Mouse (Mus musculus) forebrain, embryonic 15.5 days (tissue): ENCODE measurements at regions not wholly inside any gene's neighbourhood (a gene's known extent, or its start where the extent isn't known, plus 50 kb on each side); places are given as distances from the start of the nearest gene placed in this dataset.
A peak's percentile ranks its signal among the peaks of the same experiment; 100 is the strongest.

Source experiments
- ATAC-seq: fragments of 200-750 bp; cut with Nextera tagmentation; replicated peaks from 2 replicates; pipeline ENCODE4 v1.8.0; 2017; ENCODE audit warnings: mild to moderate bottlenecking, moderate TSS enrichment, moderate library complexity
- H3K27ac ChIP-seq: fragments of 300-500 bp; sonication (generic); replicated peaks from 2 replicates; pipeline ENCODE4 v1.5.1; 2015; ENCODE audit warnings: mild to moderate bottlenecking, inconsistent platforms
- H3K27me3 ChIP-seq: fragments of 300-500 bp; sonication (generic); 2 replicates; pipeline ENCODE4 v1.6.1; 2015; ENCODE audit warnings: inconsistent platforms
- H3K36me3 ChIP-seq: fragments of 300-500 bp; sonication (generic); 2 replicates; pipeline ENCODE4 v1.6.1; 2015; ENCODE audit warnings: mild to moderate bottlenecking, inconsistent platforms
- H3K4me1 ChIP-seq: fragments of 300-500 bp; sonication (generic); 2 replicates; pipeline ENCODE4 v1.6.1; 2015; ENCODE audit warnings: inconsistent platforms
- H3K4me2 ChIP-seq: fragments of 300-500 bp; sonication (generic); replicated peaks from 2 replicates; pipeline ENCODE4 v1.6.1; 2015; ENCODE audit warnings: mild to moderate bottlenecking, inconsistent platforms
- H3K4me3 ChIP-seq: fragments of 300-500 bp; sonication (generic); 2 replicates; pipeline ENCODE4 v1.5.1; 2015; ENCODE audit warnings: mild to moderate bottlenecking, inconsistent platforms
- H3K9ac ChIP-seq: fragments of 300-500 bp; sonication (generic); replicated peaks from 2 replicates; pipeline ENCODE4 v1.6.1; 2015; ENCODE audit warnings: mild to moderate bottlenecking, inconsistent platforms
- H3K9me3 ChIP-seq: fragments of 300-500 bp; sonication (generic); 2 replicates; pipeline ENCODE4 v1.6.1; 2016; ENCODE audit warnings: inconsistent platforms
- WGBS: fragments of 180-500 bp; shearing (Covaris S2); methylation state at CpG from one replicate; pipeline ENCODE4 v1.1.7; 2015; ENCODE audit warnings: mixed read lengths; 5-methylcytosine and 5-hydroxymethylcytosine counted together

DNA sequence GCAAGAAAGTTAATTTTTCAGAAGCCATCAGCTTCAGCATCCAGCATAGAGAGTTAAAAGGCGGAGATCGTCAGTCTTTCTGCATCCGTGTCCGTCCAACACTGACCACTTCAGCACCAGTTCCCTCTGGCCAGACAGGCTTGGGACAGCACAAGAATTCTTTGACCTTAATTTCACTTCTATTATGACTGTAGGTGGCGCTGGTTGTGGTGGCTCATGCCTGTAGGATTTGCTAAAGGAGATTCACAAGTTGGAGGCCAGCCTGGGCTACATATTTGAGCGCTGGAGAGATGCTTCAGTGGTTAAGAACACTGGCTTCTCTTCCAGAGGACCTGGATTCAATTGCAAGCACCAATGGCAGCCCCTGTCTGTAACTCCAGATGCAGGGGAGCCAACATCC is 66.0 kb downstream of the Amer2 start:
- WGBS: 58% methylated on average over 6 of the region's 6 CpGs
- no peak for ATAC-seq
- H3K4me1 ChIP-seq: peaks cover 7% of the 10 kb centered on the region; the same call in 1 of the 2 replicates
- no peak overlapping the region for H3K4me2 ChIP-seq
- H3K36me3 ChIP-seq: no peaks in the 10 kb centered on the region
- H3K9me3 ChIP-seq: no peaks in the 10 kb centered on the region
- no peak overlapping the region for H3K9ac ChIP-seq
- no peaks in the 10 kb centered on the region for H3K27me3 ChIP-seq
- no peak overlapping the region for H3K27ac ChIP-seq
- no peak overlapping the region for H3K4me3 ChIP-seq

DNA sequence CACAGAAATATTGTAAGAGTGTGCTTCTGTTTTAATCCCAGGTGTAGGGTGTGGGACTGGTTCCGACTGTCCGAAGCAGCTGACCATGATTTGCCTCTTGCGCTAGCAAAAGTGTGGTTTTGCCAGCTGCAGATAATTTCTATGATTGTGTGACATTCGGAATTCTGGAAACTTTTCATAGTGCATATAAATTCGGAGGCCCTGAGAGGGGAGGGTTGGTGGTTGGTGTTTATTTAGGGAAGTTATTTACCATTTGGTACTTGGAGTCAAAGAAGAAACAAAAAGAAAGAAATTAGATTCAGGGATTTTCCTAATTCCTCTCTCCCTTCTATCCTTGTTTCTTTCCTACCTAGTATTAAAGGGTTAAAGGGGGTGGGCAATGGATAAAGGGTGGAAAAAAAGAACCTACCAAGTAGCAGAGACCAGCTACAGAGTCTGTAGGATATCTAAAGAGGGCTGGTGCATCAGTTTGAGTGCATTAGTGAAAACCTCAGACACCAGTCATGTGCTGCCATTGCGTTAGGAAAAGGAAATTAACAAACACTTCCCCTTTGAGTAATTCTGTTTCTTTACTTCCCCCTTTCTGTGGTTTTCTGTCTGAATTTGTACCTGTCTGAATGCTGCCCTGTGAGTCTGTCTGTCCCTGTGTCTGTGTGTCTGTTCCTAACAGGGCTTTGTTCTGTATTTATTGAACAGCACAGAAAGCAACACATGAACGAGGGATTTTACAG is 70.9 kb downstream of the Amer2 start:
- 67% methylated on average over 7 of the region's 7 CpGs for WGBS

DNA sequence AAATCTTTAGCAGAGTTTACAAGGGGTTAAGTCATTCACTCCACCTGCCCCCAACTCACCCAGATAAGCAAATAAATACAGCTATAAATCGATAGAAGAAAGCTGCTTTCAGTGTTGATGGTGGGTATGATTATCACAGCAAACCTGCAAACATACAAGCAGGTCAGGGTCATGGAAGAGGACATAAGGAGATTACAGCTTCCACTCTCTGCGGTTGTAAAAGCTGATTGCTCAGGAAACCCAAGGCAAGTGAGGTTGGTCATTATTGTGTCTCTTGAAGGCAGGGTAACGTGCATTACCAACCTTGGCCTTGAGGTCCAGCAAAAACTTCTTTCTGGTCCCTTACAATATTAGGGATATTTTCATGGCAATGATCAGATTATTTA is 71.5 kb downstream of the Amer2 start:
- no peaks in the 10 kb centered on the region for H3K9me3 ChIP-seq
- no peak overlapping the region for H3K4me2 ChIP-seq
- H3K4me1 ChIP-seq: peaks cover 7% of the 10 kb centered on the region; the same call in 1 of the 2 replicates
- H3K4me3 ChIP-seq: no peak overlapping the region
- no peaks in the 10 kb centered on the region for H3K27me3 ChIP-seq
- H3K9ac ChIP-seq: no peak overlapping the region
- H3K27ac ChIP-seq: no peak overlapping the region
- WGBS: 56% methylated on average over 3 of the region's 3 CpGs
- ATAC-seq: no peak
- H3K36me3 ChIP-seq: no peaks in the 10 kb centered on the region

More for the DNA sequence above, 70.9 kb downstream of the Amer2 start:
- Histone ChIP-seq H3K27me3 (no peaks in the 10 kb centered on the region), H3K4me1 (peaks cover 7% of the 10 kb centered on the region; the same call in 1 of the 2 replicates), H3K9me3 (no peaks in the 10 kb centered on the region), H3K4me2 (no peak overlapping the region), H3K27ac (no peak overlapping the region), H3K36me3 (no peaks in the 10 kb centered on the region), H3K9ac (no peak overlapping the region), H3K4me3 (no peak overlapping the region)
- ATAC-seq: no peak

DNA sequence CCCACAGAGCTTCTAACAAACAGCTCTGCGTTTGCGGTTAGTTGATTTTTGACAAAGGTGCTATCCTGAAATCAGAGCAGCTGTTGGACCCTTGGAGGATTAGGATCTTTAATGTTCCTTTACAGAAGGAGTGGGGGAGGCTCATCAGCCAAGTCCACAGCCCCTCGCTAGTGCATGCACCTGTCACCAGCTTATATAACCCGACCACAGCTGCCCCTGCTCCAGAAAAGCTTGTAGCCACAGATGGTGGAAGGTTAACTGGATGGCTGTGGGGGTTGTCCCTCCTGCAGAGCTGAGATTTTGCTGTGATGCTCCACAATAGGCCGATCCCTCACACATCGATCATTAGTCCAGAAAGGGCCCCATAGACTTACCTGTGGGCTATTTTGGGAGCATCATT is 73.0 kb downstream of the Amer2 start:
- no peak for ATAC-seq
- Histone ChIP-seq H3K9me3 (no peaks in the 10 kb centered on the region), H3K27ac (no peak overlapping the region), H3K9ac (no peak overlapping the region), H3K36me3 (no peaks in the 10 kb centered on the region), H3K4me3 (no peak overlapping the region), H3K27me3 (no peaks in the 10 kb centered on the region), H3K4me2 (no peak overlapping the region), H3K4me1 (peaks cover 7% of the 10 kb centered on the region; the same call in 1 of the 2 replicates)
- WGBS: 36% methylated on average over 6 of the region's 6 CpGs

DNA sequence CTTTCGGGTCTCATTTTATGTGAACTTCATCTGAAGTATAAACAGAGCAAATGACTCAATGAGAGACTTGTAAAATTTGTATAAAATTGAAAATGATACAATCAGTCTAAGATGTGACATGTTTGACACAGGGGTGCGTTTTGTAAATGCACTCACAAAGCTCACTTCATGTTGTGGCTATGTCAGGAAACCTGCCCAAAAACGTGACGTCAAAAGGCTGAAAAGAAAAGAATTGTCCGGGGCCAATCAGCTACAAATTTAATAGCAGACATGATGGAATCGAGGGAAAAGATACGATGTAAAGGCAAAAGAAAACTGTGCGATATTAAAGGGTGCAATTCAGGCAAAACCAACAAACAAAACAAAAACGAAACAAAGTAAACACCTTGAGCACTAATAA is 78.2 kb downstream of the Amer2 start:
- no peak overlapping the region for H3K4me2 ChIP-seq
- no peaks in the 10 kb centered on the region for H3K4me1 ChIP-seq
- no peak overlapping the region for H3K9ac ChIP-seq
- H3K27me3 ChIP-seq: no peaks in the 10 kb centered on the region
- H3K9me3 ChIP-seq: no peaks in the 10 kb centered on the region
- no peak for ATAC-seq
- H3K27ac ChIP-seq: no peak overlapping the region
- no peak overlapping the region for H3K4me3 ChIP-seq
- H3K36me3 ChIP-seq: no peaks in the 10 kb centered on the region
- 80% methylated on average over 9 of the region's 9 CpGs for WGBS

DNA sequence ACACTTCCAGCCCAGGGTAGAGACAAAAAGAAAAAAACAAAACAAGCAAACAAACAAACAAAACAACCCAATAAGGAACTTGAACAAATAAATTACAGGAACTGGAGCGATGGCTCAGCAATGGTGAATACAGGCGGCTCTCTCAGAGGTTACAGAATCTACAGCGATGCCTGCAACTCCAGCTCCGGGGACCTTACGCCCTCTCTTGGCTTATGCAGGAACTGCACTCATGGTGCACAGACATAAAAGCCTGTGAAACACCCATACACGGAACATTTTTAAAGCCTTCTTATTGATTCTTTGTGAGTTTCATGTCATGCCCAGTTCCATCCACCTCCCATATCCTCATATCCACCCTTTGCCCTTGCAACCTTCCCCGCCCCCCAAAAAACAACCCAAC is 78.6 kb downstream of the Amer2 start:
- H3K4me2 ChIP-seq: no peak overlapping the region
- H3K9me3 ChIP-seq: no peaks in the 10 kb centered on the region
- H3K9ac ChIP-seq: no peak overlapping the region
- 85% methylated on average over 7 of the region's 7 CpGs for WGBS
- H3K27ac ChIP-seq: no peak overlapping the region
- H3K4me1 ChIP-seq: peaks cover 2% of the 10 kb centered on the region; the same call in 1 of the 2 replicates
- H3K27me3 ChIP-seq: no peaks in the 10 kb centered on the region
- no peak for ATAC-seq
- no peaks in the 10 kb centered on the region for H3K36me3 ChIP-seq
- no peak overlapping the region for H3K4me3 ChIP-seq

DNA sequence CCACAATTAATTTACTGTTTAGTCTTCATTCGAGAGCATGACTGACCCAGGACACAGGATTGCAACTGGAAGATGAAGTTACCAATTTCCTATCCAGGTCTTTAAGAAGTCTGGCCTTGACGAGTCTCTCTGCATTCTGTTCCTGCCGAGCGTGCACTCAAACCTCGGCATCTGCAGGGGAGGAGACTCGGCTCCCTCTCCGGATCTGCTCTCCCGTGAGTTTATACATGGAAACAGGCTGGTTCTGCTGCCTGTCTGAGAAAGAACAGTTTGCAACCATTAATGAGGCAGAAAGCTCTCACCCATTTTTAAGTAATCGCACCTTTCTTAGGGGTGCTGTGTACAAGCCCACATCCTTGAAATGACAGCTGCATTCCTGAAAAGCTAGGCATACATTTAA is 83.7 kb downstream of the Amer2 start:
- Histone ChIP-seq H3K27me3 (no peaks in the 10 kb centered on the region), H3K4me1 (peaks cover 5% of the 10 kb centered on the region; the same call in 1 of the 2 replicates), H3K4me3 (no peak overlapping the region), H3K9me3 (no peaks in the 10 kb centered on the region), H3K27ac (peak overlapping the region; percentile 53), H3K9ac (no peak overlapping the region), H3K4me2 (no peak overlapping the region), H3K36me3 (no peaks in the 10 kb centered on the region)
- 41% methylated on average over 9 of the region's 9 CpGs for WGBS
- no peak for ATAC-seq

DNA sequence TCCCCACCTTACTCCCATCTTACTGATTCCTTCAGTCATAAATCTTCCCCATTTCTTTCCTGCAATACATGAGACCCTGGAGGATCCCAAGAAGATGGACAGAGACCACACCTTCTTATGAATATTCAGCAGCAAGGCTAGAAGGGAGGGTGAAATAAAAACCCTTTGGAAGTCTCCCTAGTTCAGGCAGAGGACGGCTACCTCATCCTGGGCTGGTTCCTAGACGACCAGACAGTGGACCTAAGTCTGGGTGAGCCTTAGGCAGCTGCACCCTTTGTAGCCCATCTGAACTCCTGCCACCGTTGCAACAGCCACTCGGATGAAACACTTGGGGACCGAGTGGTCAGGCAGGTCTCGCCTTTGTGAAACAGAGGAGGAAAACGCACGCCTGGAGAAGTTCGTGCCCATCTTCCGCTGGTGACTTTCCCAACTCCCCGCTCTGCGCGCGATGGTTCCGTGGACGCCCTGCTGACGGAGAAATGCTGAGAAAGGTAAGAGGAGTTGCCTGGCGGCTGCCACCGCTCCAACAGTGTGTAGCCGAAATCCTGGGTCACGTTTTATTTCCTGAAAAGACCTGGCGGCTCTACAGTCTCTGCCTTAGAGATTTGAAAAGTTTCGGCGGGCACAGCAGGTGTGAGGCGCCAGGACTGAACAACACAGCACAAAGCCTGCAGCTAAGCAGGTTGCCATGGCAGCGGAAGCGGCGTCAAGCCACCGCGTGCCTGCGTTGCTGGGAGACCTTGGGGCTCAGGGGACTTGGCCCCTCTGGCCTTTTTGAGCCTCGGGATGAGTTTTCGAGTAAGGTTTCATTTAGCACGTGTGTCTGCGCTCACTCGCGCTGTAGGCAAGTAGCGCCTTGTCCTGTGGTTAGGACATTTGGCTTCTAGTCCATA is 112.2 kb downstream of the Amer2 start:
- Histone ChIP-seq H3K4me2 (peak overlapping the region; percentile 86), H3K36me3 (no peaks in the 10 kb centered on the region), H3K27me3 (no peaks in the 10 kb centered on the region), H3K27ac (no peak overlapping the region), H3K9me3 (no peaks in the 10 kb centered on the region), H3K4me1 (peaks cover 22% of the 10 kb centered on the region), H3K4me3 (peak overlapping the region; percentile 42), H3K9ac (peak overlapping the region; percentile 12)
- ATAC-seq: peak; percentile 93
- WGBS: under 1% methylated on average over 38 of the region's 38 CpGs

DNA sequence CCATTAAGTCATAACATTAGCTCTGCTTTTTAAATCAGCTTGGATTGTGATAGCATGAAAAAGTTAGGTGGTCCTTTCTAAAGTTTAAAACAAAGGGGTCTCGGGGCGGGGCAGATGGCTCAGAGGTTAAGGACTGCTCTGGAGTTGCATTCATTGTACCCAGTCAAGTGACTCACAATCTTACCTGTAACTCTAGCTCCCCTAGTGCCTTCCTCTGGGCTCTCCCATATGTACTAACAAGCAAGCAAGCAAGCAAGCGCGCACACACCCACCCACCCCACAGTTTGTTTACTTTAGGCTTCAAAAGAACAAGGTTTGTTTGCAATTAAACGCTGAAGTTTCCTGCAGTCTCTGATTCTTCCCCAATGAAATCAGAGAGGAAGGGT is 112.8 kb downstream of the Amer2 start:
- Histone ChIP-seq H3K4me1 (peaks cover 22% of the 10 kb centered on the region), H3K27ac (no peak overlapping the region), H3K27me3 (no peaks in the 10 kb centered on the region), H3K9me3 (no peaks in the 10 kb centered on the region), H3K9ac (no peak overlapping the region; the same call in 1 of the 2 replicates), H3K4me2 (peak overlapping the region; percentile 86), H3K36me3 (no peaks in the 10 kb centered on the region), H3K4me3 (peak overlapping the region; percentile 42)
- WGBS: 1% methylated on average over 5 of the region's 5 CpGs
- ATAC-seq: peak; percentile 85

DNA sequence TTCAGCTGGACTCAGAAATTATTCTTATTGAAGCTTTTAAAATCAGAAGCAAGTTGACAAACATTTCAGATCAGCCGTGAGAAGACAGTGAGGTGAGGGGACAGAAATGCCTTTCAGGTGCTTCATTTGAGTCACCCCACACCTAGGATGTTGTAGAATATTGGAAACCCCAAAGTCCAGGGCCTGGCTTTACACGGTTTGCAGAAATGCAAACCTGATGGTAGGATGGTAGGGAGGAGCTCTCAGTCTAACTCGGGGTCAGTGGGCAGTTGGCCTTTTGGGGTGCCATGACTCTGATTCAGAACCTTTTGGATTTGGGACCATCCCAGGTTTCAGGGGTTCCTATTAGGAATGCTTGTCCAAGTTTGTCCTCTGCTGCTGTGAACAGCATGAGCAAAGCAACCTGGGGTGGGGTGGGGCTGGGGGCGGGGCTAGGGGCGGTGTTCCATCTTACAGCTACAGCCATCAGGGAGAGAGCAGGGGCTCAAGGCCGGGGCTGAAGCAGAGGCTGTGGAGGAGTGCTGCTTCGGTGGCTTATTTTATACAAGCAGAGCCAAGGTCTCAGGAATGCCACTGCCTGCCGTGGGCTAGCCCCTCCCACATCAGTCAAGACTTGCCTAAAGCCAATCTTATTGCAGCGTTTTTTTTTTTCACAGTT is 113.3 kb downstream of the Amer2 start:
- peaks cover 22% of the 10 kb centered on the region for H3K4me1 ChIP-seq
- 0 out of 2 replicates have a peak, but pooled peaks have one; percentile 43 for ATAC-seq
- H3K4me3 ChIP-seq: peak overlapping the region; percentile 6
- no peaks in the 10 kb centered on the region for H3K9me3 ChIP-seq
- H3K36me3 ChIP-seq: no peaks in the 10 kb centered on the region
- H3K27me3 ChIP-seq: no peaks in the 10 kb centered on the region
- H3K27ac ChIP-seq: no peak overlapping the region
- 0 out of 2 replicates have a peak overlapping the region, but pooled peaks have one; percentile 22 for H3K9ac ChIP-seq
- WGBS: 2% methylated on average over 9 of the region's 9 CpGs
- H3K4me2 ChIP-seq: peak overlapping the region; percentile 86

DNA sequence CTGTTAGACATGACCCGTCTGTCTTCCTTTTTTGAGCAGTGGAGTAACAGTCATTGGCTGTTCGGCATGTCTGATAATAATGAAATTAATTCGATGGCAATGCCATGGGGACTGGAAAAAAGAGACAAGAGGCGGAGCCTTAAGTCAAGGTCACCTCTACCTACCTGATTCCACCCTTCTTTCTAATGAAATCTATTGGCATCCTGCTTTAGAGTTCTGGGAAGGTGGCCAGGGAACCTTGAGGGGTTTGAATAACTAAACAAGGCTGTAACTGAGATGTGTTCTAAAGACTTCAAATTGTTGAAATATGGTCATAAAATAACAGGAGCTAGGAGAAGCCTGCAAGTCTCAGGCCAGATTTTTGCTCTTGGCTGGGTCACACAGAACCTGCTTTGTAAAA is 116.1 kb downstream of the Amer2 start:
- Histone ChIP-seq H3K4me3 (no peak overlapping the region), H3K27me3 (no peaks in the 10 kb centered on the region), H3K9me3 (no peaks in the 10 kb centered on the region), H3K27ac (no peak overlapping the region), H3K4me1 (peaks cover 22% of the 10 kb centered on the region), H3K4me2 (no peak overlapping the region), H3K36me3 (no peaks in the 10 kb centered on the region), H3K9ac (no peak overlapping the region)
- no peak for ATAC-seq
- 93% methylated on average over 4 of the region's 4 CpGs for WGBS

DNA sequence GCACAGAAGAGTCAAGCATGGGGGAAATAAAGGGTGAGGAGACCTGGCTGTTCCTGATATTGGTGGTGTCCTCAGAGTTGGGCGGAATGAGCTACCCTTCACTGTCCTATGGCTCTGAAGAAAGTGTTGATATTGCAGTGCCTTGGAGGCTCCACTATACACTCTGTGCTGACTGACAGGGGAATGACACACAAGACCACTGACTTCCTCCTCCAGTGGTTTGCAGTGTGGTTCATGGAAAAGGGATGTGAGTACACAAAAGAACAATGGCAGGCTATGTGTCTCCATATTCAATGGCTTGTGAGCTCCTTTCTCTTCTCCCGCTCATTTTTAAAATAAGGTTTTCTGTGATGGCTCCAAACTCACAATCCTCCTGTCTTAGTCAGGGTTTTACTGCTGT is 117.8 kb downstream of the Amer2 start:
- WGBS: 98% methylated on average over 2 of the region's 2 CpGs
- Histone ChIP-seq H3K36me3 (no peaks in the 10 kb centered on the region), H3K4me3 (no peak overlapping the region), H3K4me2 (no peak overlapping the region), H3K9me3 (no peaks in the 10 kb centered on the region), H3K4me1 (peaks cover 10% of the 10 kb centered on the region), H3K27ac (no peak overlapping the region), H3K27me3 (no peaks in the 10 kb centered on the region), H3K9ac (no peak overlapping the region)
- ATAC-seq: no peak
